22 mouse cellular contexts compared by ENCODE assay signal in genomic region chr9:95191442-95191841, GRCm38 (mm10).
DNase-seq lines count a peak whose midpoint lies in the region; ATAC-seq and TF ChIP-seq lines count a peak whose summit lies in the region.
"Had no signal": no experiment of that assay in that cellular context is flagged by ENCODE, and none has a peak within 500 bp of the region (broad histone marks: within the 10 kb centered on the region; RNA-seq: fewer than 3 reads in every experiment).

No protein-coding gene starts in this region.

- H3K27ac ChIP-seq in heart, embryonic 13.5 days (replicated peaks), result 0 out of 2 replicates have a peak overlapping the region, but pooled peaks have one; percentile 32
- peak overlapping the region; percentile 62 for H3K27ac ChIP-seq in lung, embryonic 14.5 days (ENCODE audit: low read depth)
- H3K27ac ChIP-seq in lung, embryonic 16.5 days (ENCODE audit: low read length), result peak overlapping the region; percentile 45
- H3K27ac ChIP-seq: embryonic facial prominence, embryonic 10.5 days; embryonic facial prominence, embryonic 12.5 days had no signal

- H3K4me3 ChIP-seq in heart, embryonic 13.5 days, result no peak overlapping the region
- H3K4me3 ChIP-seq in lung, embryonic 14.5 days (ENCODE audit: low read depth, low read length), result no peak overlapping the region
- no peak overlapping the region for H3K4me3 ChIP-seq in lung, embryonic 16.5 days (ENCODE audit: low read length)
- H3K4me3 ChIP-seq in C2C12 (ENCODE audit: insufficient read depth, poor library complexity, severe bottlenecking), result no peak overlapping the region
- H3K4me3 ChIP-seq: embryonic facial prominence, embryonic 10.5 days; embryonic facial prominence, embryonic 12.5 days had no signal

- no peak overlapping the region for H3ac ChIP-seq in C2C12 (ENCODE audit: control insufficient read depth, insufficient read length, low read depth)

- H3K4me2 ChIP-seq in heart, embryonic 13.5 days, result no peak overlapping the region
- no peak overlapping the region for H3K4me2 ChIP-seq in lung, embryonic 14.5 days
- H3K4me2 ChIP-seq in lung, embryonic 16.5 days (ENCODE audit: low read depth, low read length), result no peak overlapping the region
- H3K4me2 ChIP-seq: embryonic facial prominence, embryonic 12.5 days had no signal

- no peaks in the 10 kb centered on the region for H3K9me3 ChIP-seq in heart, embryonic 13.5 days
- no peaks in the 10 kb centered on the region for H3K9me3 ChIP-seq in lung, embryonic 14.5 days (ENCODE audit: low read depth, low read length)
- no peaks in the 10 kb centered on the region for H3K9me3 ChIP-seq in lung, embryonic 16.5 days (ENCODE audit: control insufficient read depth, low read length)
- H3K9me3 ChIP-seq: embryonic facial prominence, embryonic 10.5 days; embryonic facial prominence, embryonic 12.5 days had no signal

- TF ChIP-seq CTCF in lung, embryonic 14.5 days (IDR thresholded peaks at IDR 0.05; ENCODE audit: low read depth), result no peak
- no peak for TF ChIP-seq CTCF in C2C12 (IDR thresholded peaks at IDR 0.05; ENCODE audit: control insufficient read depth, insufficient read depth, insufficient read length)

- WGBS in heart, embryonic 13.5 days, result 38% methylated on average over 6 of the region's 6 CpGs
- 26% methylated on average over 6 of the region's 6 CpGs for WGBS in lung, embryonic 14.5 days
- 33% methylated on average over 6 of the region's 6 CpGs for WGBS in lung, embryonic 16.5 days

- ATAC-seq in heart, embryonic 13.5 days (ENCODE audit: extremely low read depth, insufficient number of reproducible peaks, low FRiP score, low TSS enrichment), result no peak
- peak; percentile 34 for ATAC-seq in lung, embryonic 14.5 days (ENCODE audit: insufficient read depth)
- ATAC-seq in lung, embryonic 16.5 days (ENCODE audit: low read depth), result peak; percentile 46
- ATAC-seq: forebrain, embryonic 14.5 days; forebrain, embryonic 16.5 days had no signal

- no peak overlapping the region for H3K9ac ChIP-seq in heart, embryonic 13.5 days
- no peak overlapping the region for H3K9ac ChIP-seq in lung, embryonic 14.5 days
- no peak overlapping the region for H3K9ac ChIP-seq in lung, embryonic 16.5 days (ENCODE audit: low read length)
- H3K9ac ChIP-seq: embryonic facial prominence, embryonic 12.5 days had no signal

- H3K79me2 ChIP-seq in C2C12 (ENCODE audit: control insufficient read depth, insufficient read depth), result no peaks in the 10 kb centered on the region

- no peak for DNase-seq in heart, adult 11 months
- DNase-seq in lung, embryonic 14.5 days, result peak; percentile 89
- no peak for DNase-seq in lung, postnatal 25 days (ENCODE audit: low spot score)
- no peak for DNase-seq in lung, postnatal 14 days
- no peak for DNase-seq in embryo, embryonic 10.5 days (ENCODE audit: low spot score)
- DNase-seq: adrenal gland, adult 2 months; adrenal gland, postnatal 10 days; adrenal gland, postnatal 25 days; B cell, adult 2 months; cerebellum, adult 11 months; cerebellum, adult 18-20 months; cerebellum, adult 8-10 months; cerebellum, adult 9-11 months; cerebellum, postnatal 14 days; cerebellum, postnatal 36 days had no signal

- peaks cover 67% of the 10 kb centered on the region for H3K4me1 ChIP-seq in heart, embryonic 13.5 days
- H3K4me1 ChIP-seq in lung, embryonic 14.5 days (ENCODE audit: insufficient read depth), result peaks cover 54% of the 10 kb centered on the region
- H3K4me1 ChIP-seq in lung, embryonic 16.5 days (replicated peaks; ENCODE audit: control insufficient read depth, insufficient read depth, low read length), result peaks cover 58% of the 10 kb centered on the region

- peaks cover 4% of the 10 kb centered on the region for H3K27me3 ChIP-seq in heart, embryonic 13.5 days (replicated peaks)
- no peaks in the 10 kb centered on the region for H3K27me3 ChIP-seq in lung, embryonic 14.5 days (ENCODE audit: insufficient read depth, low read length)
- no peaks in the 10 kb centered on the region for H3K27me3 ChIP-seq in lung, embryonic 16.5 days (ENCODE audit: control insufficient read depth, insufficient read depth, low read depth, low read length)
- H3K27me3 ChIP-seq in C2C12 (ENCODE audit: control insufficient read depth, insufficient read depth, insufficient read length), result no peaks in the 10 kb centered on the region
- H3K27me3 ChIP-seq: embryonic facial prominence, embryonic 12.5 days had no signal

- H3K79me3 ChIP-seq in C2C12 (ENCODE audit: low read depth), result no peaks in the 10 kb centered on the region

- H3K36me3 ChIP-seq in heart, embryonic 13.5 days, result no peaks in the 10 kb centered on the region
- H3K36me3 ChIP-seq in lung, embryonic 14.5 days (ENCODE audit: insufficient read depth), result no peaks in the 10 kb centered on the region
- no peaks in the 10 kb centered on the region for H3K36me3 ChIP-seq in lung, embryonic 16.5 days (ENCODE audit: control insufficient read depth, insufficient read depth, low read length)
- no peaks in the 10 kb centered on the region for H3K36me3 ChIP-seq in C2C12 (ENCODE audit: control insufficient read depth, insufficient read depth)
- H3K36me3 ChIP-seq: embryonic facial prominence, embryonic 10.5 days; embryonic facial prominence, embryonic 12.5 days had no signal

TF ChIP-seq in C2C12, 6 proteins besides CTCF, POLR2A, EP300 and RAD21:
- no peak for TF ChIP-seq MYOG (IDR thresholded peaks at IDR 0.05; ENCODE audit: control insufficient read depth, extremely low read depth, insufficient read length)
- TF ChIP-seq MYOD1 (IDR thresholded peaks at IDR 0.05; ENCODE audit: control insufficient read depth, insufficient read length, low read depth), result peak; percentile 72
